Mouse (Mus musculus): ENCODE results near the gene Olfr688. TPM values are rescaled to one million over a fixed set of nuclear protein-coding genes. Genes with fewer than 3 reads are reported as not detected.

The Olfr688 gene
- total RNA-seq (2021): not detected
- long read RNA-seq, experiment 1: 0 reads
- long read RNA-seq, experiment 2: 0 reads

- no peak for DNase-seq (ENCODE audit: low spot score in 2 of 2)
Measured at GRCm38 (mm10) chr7:105287795-105288194, at the start of gene Olfr688. Gene Olfr688, plus strand, starts transcription at chr7:105288095.

GRCm38 (mm10) chr7:105247671-105248070, 40.2 kb upstream of the Olfr688 start:
- no peak for DNase-seq (ENCODE audit: low spot score in 2 of 2)

GRCm38 (mm10) chr7:105248197-105248596, 39.7 kb upstream of the Olfr688 start:
- no peak for DNase-seq (ENCODE audit: low spot score in 2 of 2)

GRCm38 (mm10) chr7:105256656-105257055, 31.2 kb upstream of the Olfr688 start:
- no peak for DNase-seq (ENCODE audit: low spot score in 2 of 2)

- DNase-seq (ENCODE audit: low spot score in 2 of 2): no peak
Measured at GRCm38 (mm10) chr7:105272426-105272825, 15.5 kb upstream of the Olfr688 start.

- DNase-seq (ENCODE audit: low spot score in 2 of 2): no peak
Measured at GRCm38 (mm10) chr7:105290051-105290450, 2.2 kb downstream of the Olfr688 start.

GRCm38 (mm10) chr7:105310865-105311264, 23.0 kb downstream of the Olfr688 start, which contains the start of gene Olfr689:
Gene Olfr689, plus strand, starts transcription at chr7:105311165.
- DNase-seq (ENCODE audit: low spot score in 2 of 2): no peak

- no peak for DNase-seq (ENCODE audit: low spot score in 2 of 2)
Measured at GRCm38 (mm10) chr7:105325302-105325701, 37.4 kb downstream of the Olfr688 start.

- DNase-seq (ENCODE audit: low spot score in 2 of 2): no peak
Measured at GRCm38 (mm10) chr7:105334004-105334403, 46.1 kb downstream of the Olfr688 start, which contains the start of gene Olfr690. Gene Olfr690, minus strand, starts transcription at chr7:105334104.

Other genes with a start within 250 kb of the Olfr688 start
- gene Olfr677, start 236.7 kb upstream of the Olfr688 start, total RNA-seq (2021): not detected
- not detected for gene Olfr678, start 223.6 kb upstream of the Olfr688 start, total RNA-seq (2021)
- not detected for gene Olfr679, start 206.9 kb upstream of the Olfr688 start, total RNA-seq (2021)
- not detected for gene Olfr680-ps1, start 195.3 kb upstream of the Olfr688 start, total RNA-seq (2021)
- not detected for gene Olfr681, start 171.3 kb upstream of the Olfr688 start, total RNA-seq (2021)
- gene Olfr683, start 141.1 kb upstream of the Olfr688 start, total RNA-seq (2021): not detected
- gene Olfr684, start 124.4 kb upstream of the Olfr688 start, total RNA-seq (2021): not detected
- not detected for gene Olfr685, start 102.1 kb upstream of the Olfr688 start, total RNA-seq (2021)
- not detected for gene Olfr686, start 80.6 kb upstream of the Olfr688 start, total RNA-seq (2021)
- gene Olfr689, start 23.1 kb downstream of the Olfr688 start, total RNA-seq (2021): not detected
- gene Olfr690, start 46.0 kb downstream of the Olfr688 start, total RNA-seq (2021): 1 to 10 TPM in 1 of 2 experiments, under 1 TPM in 1; 0.53 to 1.0 TPM
- 1 to 10 TPM in 1 of 2 experiments, under 1 TPM in 1; 0.90 to 1.2 TPM for gene Olfr691, start 54.2 kb downstream of the Olfr688 start, total RNA-seq (2021)
- gene Olfr692, start 80.1 kb downstream of the Olfr688 start, total RNA-seq (2021): not detected
- not detected for gene Gm5901, start 86.9 kb downstream of the Olfr688 start, total RNA-seq (2021)
- 10 to 100 TPM; 54.3 to 58.2 TPM for gene Fam160a2, start 112.0 kb downstream of the Olfr688 start, total RNA-seq (2021)
- gene Cnga4, start 116.5 kb downstream of the Olfr688 start, total RNA-seq (2021): under 1 TPM; 0.39 to 0.41 TPM
- gene Cckbr, start 137.6 kb downstream of the Olfr688 start, total RNA-seq (2021): 10 to 100 TPM; 10.1 to 11.3 TPM
- 10 to 100 TPM; 13.8 to 14.1 TPM for gene Cavin3, start 194.2 kb downstream of the Olfr688 start, total RNA-seq (2021)

Measured in layer of hippocampus, postnatal 14 days (tissue).